Mouse (Mus musculus) small intestine, adult 2 months (tissue): ENCODE measurements around the gene Fto. TPM values are rescaled to one million over a fixed set of nuclear protein-coding genes. Genes with fewer than 3 reads are reported as not detected.

Experiments
- H3K27ac ChIP-seq: fragments of 200-500 bp; 2 replicates; pipeline ENCODE4 v1.5.1; 2012; ENCODE audit warnings: low read depth, low read length, control low read depth, inconsistent platforms; ENCODE audit not compliant: insufficient read depth
- H3K27me3 ChIP-seq: fragments of 200-500 bp; 2 replicates; pipeline ENCODE4 v1.6.1; 2012; ENCODE audit warnings: mild to moderate bottlenecking, moderate library complexity, low read length, inconsistent platforms; ENCODE audit not compliant: control insufficient read depth, insufficient read depth
- H3K36me3 ChIP-seq: fragments of 200-500 bp; 2 replicates; pipeline ENCODE4 v1.6.1; 2012; ENCODE audit warnings: mild to moderate bottlenecking, low read length, control low read depth, inconsistent platforms; ENCODE audit not compliant: control insufficient read depth, insufficient read depth
- H3K4me1 ChIP-seq: fragments of 200-500 bp; 2 replicates; pipeline ENCODE4 v1.6.1; 2012; ENCODE audit warnings: low read length, inconsistent platforms, mixed read lengths; ENCODE audit not compliant: control insufficient read depth, insufficient read depth, insufficient read length
- H3K4me3 ChIP-seq: fragments of 200-500 bp; 2 replicates; pipeline ENCODE4 v1.5.1; 2012; ENCODE audit warnings: low read depth, mild to moderate bottlenecking, control low read depth, inconsistent platforms, low read length, moderate library complexity
- CTCF ChIP-seq: fragments of 200-500 bp; IDR thresholded peaks from 2 replicates; pipeline ENCODE4 v1.5.1; 2012; ENCODE audit warnings: low read depth, mild to moderate bottlenecking, control low read depth, inconsistent platforms, low read length, moderate library complexity, mixed read lengths; ENCODE audit not compliant: insufficient replicate concordance, insufficient read length; ENCODE audit errors: extremely low read depth
- POLR2A ChIP-seq: fragments of 200-500 bp; IDR thresholded peaks from 2 replicates; pipeline ENCODE4 v1.6.1; 2012; ENCODE audit warnings: low read depth, mild to moderate bottlenecking, control low read depth, inconsistent platforms, low read length, moderate library complexity
- WGBS: fragments of 180-500 bp; shearing (Covaris S2); methylation state at CpG from one replicate; pipeline ENCODE4 v1.1.7; 2018; 5-methylcytosine and 5-hydroxymethylcytosine counted together
- polyA plus RNA-seq: library from polyadenylated mRNA; depleted of rRNA; stranded (reverse); fragments of >200 nt; gene quantifications from 2 replicates; pipeline ENCODE4 v1.2.3, GENCODE M21; 2012

Fto gene
- polyA plus RNA-seq, 1 experiment = 7.3 TPM

GRCm38 (mm10) chr8:91298672-91299071 is 14.7 kb upstream of the Fto start:
- peaks cover 3% of the 10 kb centered on the region; the same call in 1 of the 2 replicates for H3K36me3 ChIP-seq
- WGBS = 93% methylated on average over 2 of the region's 2 CpGs
- no peaks in the 10 kb centered on the region for H3K27me3 ChIP-seq
- TF ChIP-seq CTCF (no peak), POLR2A (no peak)
- H3K27ac ChIP-seq = no peak overlapping the region
- H3K4me1 ChIP-seq = no peaks in the 10 kb centered on the region
- no peak overlapping the region for H3K4me3 ChIP-seq

GRCm38 (mm10) chr8:91304481-91305386 is 8.6 kb upstream of the Fto start:
- H3K27me3 ChIP-seq = no peaks in the 10 kb centered on the region
- TF ChIP-seq POLR2A (no peak), CTCF (no peak)
- H3K27ac ChIP-seq = no peak overlapping the region
- H3K36me3 ChIP-seq = peaks cover 8% of the 10 kb centered on the region; the same call in 1 of the 2 replicates
- H3K4me1 ChIP-seq = no peaks in the 10 kb centered on the region
- no peak overlapping the region for H3K4me3 ChIP-seq
- WGBS = 92% methylated on average over 17 of the region's 17 CpGs

- Histone ChIP-seq H3K27ac (no peak overlapping the region), H3K36me3 (no peaks in the 10 kb centered on the region), H3K27me3 (no peaks in the 10 kb centered on the region), H3K4me1 (peaks cover 2% of the 10 kb centered on the region), H3K4me3 (no peak overlapping the region)
- 71% methylated on average over 2 of the region's 2 CpGs for WGBS
- no peak for TF ChIP-seq POLR2A
- TF ChIP-seq CTCF = no peak
These were observed 983 bp upstream of the Fto start for GRCm38 (mm10) chr8:91312342-91312741.

GRCm38 (mm10) chr8:91317567-91318227 is 4.4 kb downstream of the Fto start:
- Histone ChIP-seq H3K4me1 (peaks cover 2% of the 10 kb centered on the region), H3K27ac (no peak overlapping the region), H3K27me3 (no peaks in the 10 kb centered on the region), H3K36me3 (no peaks in the 10 kb centered on the region), H3K4me3 (no peak overlapping the region)
- 85% methylated on average over 5 of the region's 5 CpGs for WGBS
- no peak for TF ChIP-seq POLR2A
- TF ChIP-seq CTCF = no peak

GRCm38 (mm10) chr8:91318938-91319729 is 5.8 kb downstream of the Fto start:
- no peak overlapping the region for H3K27ac ChIP-seq
- TF ChIP-seq CTCF (no peak), POLR2A (no peak)
- no peaks in the 10 kb centered on the region; the same call in 1 of the 2 replicates for H3K4me1 ChIP-seq
- WGBS = 62% methylated on average over 7 of the region's 7 CpGs
- no peaks in the 10 kb centered on the region for H3K36me3 ChIP-seq
- H3K27me3 ChIP-seq = no peaks in the 10 kb centered on the region
- H3K4me3 ChIP-seq = no peak overlapping the region

- WGBS = 82% methylated on average over 7 of the region's 7 CpGs
- TF ChIP-seq POLR2A = no peak
- no peak for TF ChIP-seq CTCF
- Histone ChIP-seq H3K27me3 (no peaks in the 10 kb centered on the region), H3K4me1 (peaks cover 2% of the 10 kb centered on the region; the same call in 1 of the 2 replicates), H3K36me3 (peaks cover 5% of the 10 kb centered on the region; the same call in 1 of the 2 replicates), H3K4me3 (no peak overlapping the region), H3K27ac (no peak overlapping the region)
These were observed 10.2 kb downstream of the Fto start for GRCm38 (mm10) chr8:91323511-91323910.
